Mouse (Mus musculus) colon, adult 2 months (tissue): ENCODE results near the gene Usp15. TPM values are rescaled to one million over a fixed set of nuclear protein-coding genes. Genes with fewer than 3 reads are reported as not detected.

ENCODE experiments used
- polyA plus RNA-seq: library from polyadenylated mRNA; depleted of rRNA; stranded (reverse); fragments of >200 nt; gene quantifications from 2 replicates; pipeline ENCODE4 v1.2.3, GENCODE M21; 2012; rRNA removed

The Usp15 gene
- polyA plus RNA-seq: 2.0 and 3.2 TPM in 2 replicates

GRCm38 (mm10) chr10:123196835-123197559 is at the start of gene Usp15:
Gene Usp15, minus strand, starts transcription at chr10:123196995.

GRCm38 (mm10) chr10:123076245-123077023 is 120.4 kb downstream of the Usp15 start, which contains the start of gene Mon2:
Gene Mon2, minus strand, starts transcription at chr10:123076505.

Other genes starting within 250 kb of the Usp15 start
- gene Mon2, start 120.5 kb downstream of the Usp15 start, polyA plus RNA-seq: 55.9 and 77.1 TPM in 2 replicates
- 0.05 and 0.14 TPM in 2 replicates for gene Fam19a2, start 67.0 kb upstream of the Usp15 start, polyA plus RNA-seq